Mouse (Mus musculus) CH12.LX (cell line): ENCODE results near the gene Sgpl1. TPM values are rescaled to one million over a fixed set of nuclear protein-coding genes. Genes with fewer than 3 reads are reported as not detected.
A peak's percentile ranks its signal among the peaks of the same experiment; 100 is the strongest.

Experiments used
- DNase-seq: peaks from one replicate; pipeline ENCODE4 v3.0.0-alpha.2; 2013; ENCODE audit errors: extremely low read depth
- H3K27ac ChIP-seq: 2 replicates; pipeline ENCODE4 v1.5.1; 2012; ENCODE audit warnings: low read depth, mild to moderate bottlenecking, control low read depth, moderate library complexity; ENCODE audit not compliant: insufficient read depth
- H3K27me3 ChIP-seq: replicated peaks from 2 replicates; pipeline ENCODE3; 2012; ENCODE audit warnings: inconsistent platforms
- H3K36me3 ChIP-seq, 2 experiments: replicated peaks in 1 of 2; 2 replicates each; pipeline versions ENCODE3 to v1.6.1; 2012; ENCODE audit warnings: inconsistent platforms in 1 of 2, low read length in 1 of 2, mild to moderate bottlenecking in 1 of 2, mixed read lengths in 1 of 2, moderate library complexity in 1 of 2; ENCODE audit not compliant: control insufficient read depth in 1 of 2, insufficient read depth in 1 of 2
- H3K4me1 ChIP-seq, 2 experiments: 2 replicates each; pipeline ENCODE4 v1.6.1; 2012; ENCODE audit warnings: inconsistent platforms in 1 of 2, moderate library complexity in 1 of 2; ENCODE audit not compliant: insufficient read depth in 2 of 2, control insufficient read depth in 1 of 2
- H3K4me2 ChIP-seq: 2 replicates; pipeline ENCODE4 v1.6.1; 2012; ENCODE audit warnings: low read depth, mild to moderate bottlenecking, control low read depth; ENCODE audit not compliant: poor library complexity, insufficient read depth, severe bottlenecking
- H3K4me3 ChIP-seq, 3 experiments: fragments of 150-350 bp in 1 of 3; sonication (generic) in 1 of 3; replicated peaks in 1 of 3; 2 replicates each; pipeline versions ENCODE3 to v1.5.1; 2011 to 2012; ENCODE audit warnings: low read depth in 2 of 3, low read length in 2 of 3, mild to moderate bottlenecking in 2 of 3, moderate library complexity in 2 of 3, control low read depth in 1 of 3, improper control_type of control experiment in 1 of 3, inconsistent platforms in 1 of 3, mixed read lengths in 1 of 3; ENCODE audit not compliant: poor library complexity in 1 of 3
- H3K79me2 ChIP-seq: replicated peaks from 2 replicates; pipeline ENCODE4 v1.6.1; 2012; ENCODE audit warnings: mild to moderate bottlenecking, moderate library complexity; ENCODE audit not compliant: control insufficient read depth, poor library complexity, insufficient read depth, severe bottlenecking; ENCODE audit errors: extremely low read depth
- H3K9ac ChIP-seq: 2 replicates; pipeline ENCODE4 v1.6.1; 2012; ENCODE audit warnings: low read depth, mild to moderate bottlenecking, control low read depth, moderate library complexity; ENCODE audit not compliant: insufficient read depth
- H3K9me3 ChIP-seq: replicated peaks from 2 replicates; pipeline ENCODE3; 2012; ENCODE audit warnings: low read length, inconsistent platforms, mixed read lengths
- BHLHE40 ChIP-seq: IDR thresholded peaks from 2 replicates; pipeline ENCODE4 v1.6.1; 2011; ENCODE audit warnings: mild to moderate bottlenecking, low read depth, low read length, improper control_type of control experiment
- CHD1 ChIP-seq: IDR thresholded peaks from 2 replicates; pipeline ENCODE4 v1.6.1; 2012; ENCODE audit warnings: low read depth, low read length, improper control_type of control experiment, inconsistent platforms
- CHD2 ChIP-seq: IDR thresholded peaks from 2 replicates; pipeline ENCODE4 v1.6.1; 2011; ENCODE audit warnings: low read length, improper control_type of control experiment
- CTCF ChIP-seq, 2 experiments: IDR thresholded peaks in 1 of 2; conservative IDR thresholded peaks in 1 of 2; 2 replicates each; pipeline ENCODE4 v1.5.1; 2011 to 2012; ENCODE audit warnings: low read depth in 2 of 2, low read length in 2 of 2, improper control_type of control experiment in 1 of 2, inconsistent platforms in 1 of 2, mild to moderate bottlenecking in 1 of 2, moderate library complexity in 1 of 2
- EP300 ChIP-seq: IDR thresholded peaks from 2 replicates; pipeline ENCODE4 v1.6.1; 2011; ENCODE audit warnings: low read length, improper control_type of control experiment
- HCFC1 ChIP-seq: IDR thresholded peaks from 2 replicates; pipeline ENCODE4 v1.6.1; 2012; ENCODE audit warnings: low read depth, mild to moderate bottlenecking, inconsistent platforms, low read length, improper control_type of control experiment
- JUN ChIP-seq: IDR thresholded peaks from 2 replicates; pipeline ENCODE4 v1.6.1; 2011; ENCODE audit warnings: low read depth, mild to moderate bottlenecking, low read length, improper control_type of control experiment, moderate library complexity; ENCODE audit not compliant: insufficient read depth
- JUND ChIP-seq: conservative IDR thresholded peaks from 2 replicates; pipeline ENCODE4 v1.6.1; 2011; ENCODE audit warnings: low read depth, low read length, improper control_type of control experiment
- MAFK ChIP-seq: IDR thresholded peaks from 2 replicates; pipeline ENCODE4 v1.6.1; 2011; ENCODE audit warnings: low read length, improper control_type of control experiment; ENCODE audit not compliant: insufficient replicate concordance
- MAX ChIP-seq: IDR thresholded peaks from 2 replicates; pipeline ENCODE4 v1.6.1; 2011; ENCODE audit warnings: low read length, improper control_type of control experiment
- MAZ ChIP-seq: IDR thresholded peaks from 2 replicates; pipeline ENCODE4 v1.6.1; 2012; ENCODE audit warnings: low read depth, mild to moderate bottlenecking, inconsistent platforms, low read length, improper control_type of control experiment, moderate library complexity
- MYC ChIP-seq: IDR thresholded peaks from 2 replicates; pipeline ENCODE4 v1.6.1; 2011; ENCODE audit warnings: low read depth, mild to moderate bottlenecking, improper control_type of control experiment, low read length
- NELFE ChIP-seq: IDR thresholded peaks from 2 replicates; pipeline ENCODE4 v1.6.1; 2011; ENCODE audit warnings: low read depth, low read length, improper control_type of control experiment
- NRF1 ChIP-seq: IDR thresholded peaks from 2 replicates; pipeline ENCODE4 v1.6.1; 2014; ENCODE audit warnings: low read depth, mild to moderate bottlenecking, inconsistent platforms, low read length, improper control_type of control experiment, moderate library complexity
- POLR2A ChIP-seq: IDR thresholded peaks from 2 replicates; pipeline ENCODE4 v1.6.1; 2011; ENCODE audit warnings: low read depth, mild to moderate bottlenecking, improper control_type of control experiment, low read length
- SIN3A ChIP-seq: IDR thresholded peaks from 2 replicates; pipeline ENCODE4 v1.6.1; 2012; ENCODE audit warnings: low read length, improper control_type of control experiment, inconsistent platforms
- SMC3 ChIP-seq: IDR thresholded peaks from 2 replicates; pipeline ENCODE4 v1.6.1; 2011; ENCODE audit warnings: low read depth, low read length, improper control_type of control experiment
- TBP ChIP-seq: conservative IDR thresholded peaks from 2 replicates; pipeline ENCODE4 v1.6.1; 2011; ENCODE audit warnings: low read depth, low read length, improper control_type of control experiment
- TCF12 ChIP-seq: IDR thresholded peaks from 2 replicates; pipeline ENCODE4 v1.6.1; 2014; ENCODE audit warnings: low read depth, mild to moderate bottlenecking, inconsistent platforms, low read length, improper control_type of control experiment
- UBTF ChIP-seq: IDR thresholded peaks from 2 replicates; pipeline ENCODE4 v1.6.1; 2012; ENCODE audit warnings: low read depth, mild to moderate bottlenecking, inconsistent platforms, low read length, improper control_type of control experiment, moderate library complexity
- USF1 ChIP-seq: IDR thresholded peaks from 2 replicates; pipeline ENCODE4 v1.6.1; 2014; ENCODE audit warnings: low read depth, mild to moderate bottlenecking, inconsistent platforms, low read length, improper control_type of control experiment
- USF2 ChIP-seq: conservative IDR thresholded peaks from 2 replicates; pipeline ENCODE4 v1.6.1; 2011; ENCODE audit warnings: low read depth, low read length, improper control_type of control experiment
- ZKSCAN1 ChIP-seq: IDR thresholded peaks from 2 replicates; pipeline ENCODE4 v1.6.1; 2012; ENCODE audit warnings: low read depth, inconsistent platforms, low read length, improper control_type of control experiment, borderline replicate concordance
- ZMIZ1 ChIP-seq: IDR thresholded peaks from 2 replicates; pipeline ENCODE4 v1.6.1; 2012; ENCODE audit warnings: low read depth, mild to moderate bottlenecking, inconsistent platforms, low read length, improper control_type of control experiment
- dilution Hi-C: fragments of 300-500 bp; cut with MboI; formaldehyde crosslinking; loops from 2 replicates; pipeline ENCODE4 v1.14.3; 2020; ENCODE audit warnings: low sequenced_read_pairs; ENCODE audit not compliant: extremely low pct_unique_long_range_greater_than_20kb, extremely low pct_ligation_motif_present
- in situ Hi-C: fragments of 300-500 bp; cut with MboI; formaldehyde crosslinking; loops from 3 replicates; pipeline ENCODE4 v1.14.3; 2019; ENCODE audit warnings: low sequenced_read_pairs, low pct_ligation_motif_present, low pct_unique_long_range_greater_than_20kb, mixed read lengths
- polyA plus RNA-seq: library from polyadenylated mRNA; unstranded; fragments of >175 nt; gene quantifications from 2 replicates; pipeline ENCODE4 v1.2.1, GENCODE M21; 2012; ENCODE audit warnings: low read depth; ENCODE audit not compliant: insufficient read length
- total RNA-seq, 2 experiments: library from RNA; depleted of rRNA; stranded (reverse); fragments of 300-350 nt in 1 of 2; fragments of >200 nt in 1 of 2; gene quantifications; 2 replicates each; pipeline ENCODE4 v1.2.3; 2012 to 2014

The Sgpl1 gene
- total and polyA plus RNA-seq, 3 experiments: 48.3 to 55.4 (median 52.1) TPM

DNA sequence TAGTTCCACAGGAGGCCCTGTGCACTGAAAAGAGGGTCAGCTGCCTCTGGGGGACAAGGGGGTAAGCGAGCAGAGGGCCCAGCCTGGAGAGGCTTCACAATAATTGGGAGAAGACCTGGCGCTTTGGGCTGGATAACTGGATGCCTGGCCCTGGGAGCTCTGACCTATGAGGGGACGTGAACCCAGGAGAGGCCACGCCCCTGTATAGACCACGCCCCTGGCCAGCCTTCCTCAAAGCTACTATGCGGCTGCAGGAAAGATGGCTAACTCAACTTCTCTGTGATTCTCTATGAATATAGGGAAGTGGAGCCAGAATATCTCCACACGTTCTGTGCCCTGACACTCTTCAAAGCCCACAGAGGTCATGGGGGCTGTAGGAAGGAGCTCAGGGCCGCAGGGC, 82.9 kb downstream of the Sgpl1 start:
- no peak overlapping the region for H3K9ac ChIP-seq
- no peak overlapping the region for H3K4me3 ChIP-seq
- dilution Hi-C loops: loop anchor here (25.0 kb wide), 1 partner anchor 302 kb away; the partner anchor contains the start of gene Slc29a3
- TF ChIP-seq JUND: no peak
- TF ChIP-seq MAX: no peak
- TF ChIP-seq ZMIZ1: no peak
- TF ChIP-seq SMC3: no peak
- no peak for TF ChIP-seq POLR2A
- TF ChIP-seq SIN3A: no peak
- TF ChIP-seq BHLHE40: no peak
- TF ChIP-seq CTCF (conservative IDR thresholded peaks at IDR 0.05 in 1 of 2, IDR thresholded peaks at IDR 0.05 in 1 of 2; ENCODE audit: low read depth in 2 of 2, low read length in 2 of 2): no peak
- no peak for TF ChIP-seq UBTF
- no peak for TF ChIP-seq TCF12
- no peak for TF ChIP-seq ZKSCAN1
- TF ChIP-seq USF2: no peak
- no peak for TF ChIP-seq NELFE
- no peak for TF ChIP-seq NRF1
- no peak for TF ChIP-seq MYC
- no peak for TF ChIP-seq CHD1
- no peak for TF ChIP-seq CHD2
- TF ChIP-seq, all 38 proteins: peak for 0
- no peak overlapping the region for H3K4me2 ChIP-seq
- no peaks in the 10 kb centered on the region for H3K36me3 ChIP-seq
- DNase-seq: peak; percentile 24
- H3K27me3 ChIP-seq: peaks cover 61% of the 10 kb centered on the region
- in situ Hi-C loops: no loop called here
- no peaks in the 10 kb centered on the region for H3K79me2 ChIP-seq
- peaks cover 5 to 8% of the 10 kb centered on the region in 2 experiments for H3K4me1 ChIP-seq
- H3K27ac ChIP-seq: no peak overlapping the region
- no peaks in the 10 kb centered on the region for H3K9me3 ChIP-seq

DNA sequence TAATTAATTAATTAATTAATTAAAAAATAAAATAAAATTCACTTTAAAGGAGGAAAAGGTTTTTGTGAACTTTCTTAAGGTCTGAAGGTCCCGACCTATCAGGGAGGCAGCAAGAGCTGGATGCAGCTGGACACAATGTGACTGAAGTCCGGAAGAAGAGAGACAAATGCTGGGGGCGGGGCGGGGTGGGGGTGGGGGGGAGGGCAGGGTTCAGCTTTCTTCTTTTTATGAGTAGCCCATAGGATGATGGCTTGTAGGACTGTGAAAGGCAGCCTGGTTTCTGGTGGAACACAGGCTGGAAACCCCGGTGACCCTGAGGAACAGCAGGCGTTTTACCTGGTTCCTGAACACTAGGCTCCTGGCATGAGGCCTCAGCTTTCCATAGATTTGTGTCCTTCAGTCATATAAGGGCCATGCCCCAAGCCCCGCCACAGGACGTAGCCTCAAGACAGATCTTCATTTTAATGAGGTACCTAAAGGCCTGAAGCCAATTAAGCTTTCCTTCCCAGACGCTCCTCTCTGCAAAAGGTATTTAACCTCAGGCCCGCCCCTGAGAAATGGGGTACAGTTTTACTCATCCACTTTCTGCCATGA, 84.1 kb downstream of the Sgpl1 start:
- dilution Hi-C loops (loop anchor here (25.0 kb wide), 1 partner anchor 301 kb away; the partner anchor contains the start of gene Slc29a3), in situ Hi-C loops (no loop called here)
- H3K4me2 ChIP-seq: no peak overlapping the region
- no peaks in the 10 kb centered on the region for H3K9me3 ChIP-seq
- peaks cover 0 to 2% of the 10 kb centered on the region in 2 experiments; a peak in 2 of 4 replicates for H3K4me1 ChIP-seq
- H3K79me2 ChIP-seq: no peaks in the 10 kb centered on the region
- H3K4me3 ChIP-seq: no peak overlapping the region
- no peak for DNase-seq
- H3K9ac ChIP-seq: no peak overlapping the region
- peaks cover 72% of the 10 kb centered on the region for H3K27me3 ChIP-seq
- no peak overlapping the region for H3K27ac ChIP-seq
- TF ChIP-seq JUN (no peak), HCFC1 (no peak), USF1 (no peak), CTCF (conservative IDR thresholded peaks at IDR 0.05 in 1 of 2, IDR thresholded peaks at IDR 0.05 in 1 of 2; ENCODE audit: low read depth in 2 of 2, low read length in 2 of 2) (no peak), MAFK (no peak), TBP (no peak), ZKSCAN1 (no peak), MAZ (no peak), SMC3 (no peak), EP300 (no peak)
- no peaks in the 10 kb centered on the region for H3K36me3 ChIP-seq
